Mouse (Mus musculus) 3T3-L1 (cell line): ENCODE measurements around the gene Tlr13.
"Not testable (repeated sequence)": the region's sequence is repeated elsewhere in the genome, so short reads cannot be mapped to it uniquely, and the experiment has no call there.

Experiments used
- DNase-seq: peaks from one replicate; pipeline ENCODE4 v3.0.0-alpha.2; 2015; ENCODE audit warnings: low read depth, low spot score

The Tlr13 gene

DNA sequence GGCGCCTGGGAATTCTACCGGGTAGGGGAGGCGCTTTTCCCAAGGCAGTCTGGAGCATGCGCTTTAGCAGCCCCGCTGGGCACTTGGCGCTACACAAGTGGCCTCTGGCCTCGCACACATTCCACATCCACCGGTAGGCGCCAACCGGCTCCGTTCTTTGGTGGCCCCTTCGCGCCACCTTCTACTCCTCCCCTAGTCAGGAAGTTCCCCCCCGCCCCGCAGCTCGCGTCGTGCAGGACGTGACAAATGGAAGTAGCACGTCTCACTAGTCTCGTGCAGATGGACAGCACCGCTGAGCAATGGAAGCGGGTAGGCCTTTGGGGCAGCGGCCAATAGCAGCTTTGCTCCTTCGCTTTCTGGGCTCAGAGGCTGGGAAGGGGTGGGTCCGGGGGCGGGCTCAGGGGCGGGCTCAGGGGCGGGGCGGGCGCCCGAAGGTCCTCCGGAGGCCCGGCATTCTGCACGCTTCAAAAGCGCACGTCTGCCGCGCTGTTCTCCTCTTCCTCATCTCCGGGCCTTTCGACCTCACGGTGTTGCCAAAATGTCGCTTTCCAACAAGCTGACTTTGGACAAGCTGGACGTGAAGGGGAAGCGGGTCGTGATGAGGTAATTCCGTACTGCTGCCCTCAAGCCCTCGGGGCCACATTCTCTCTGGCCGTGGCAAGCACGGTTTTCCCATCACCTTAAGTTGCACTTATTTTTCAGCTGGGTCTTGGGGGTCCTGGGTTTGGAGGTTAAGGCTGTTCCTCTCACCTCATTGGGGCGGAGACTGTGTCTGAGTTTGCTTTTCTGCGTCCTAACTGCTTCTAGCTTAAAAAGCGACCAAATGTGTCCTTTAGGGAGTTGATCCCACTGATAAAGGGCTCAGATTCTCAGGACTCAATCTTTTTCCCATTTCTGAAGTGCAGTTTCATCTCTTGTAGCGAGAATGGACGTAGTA lies 44.0 kb downstream of the Tlr13 start, which contains the start of gene Pgk1:
Gene Pgk1, plus strand, starts transcription at position 388 of the 937 bp plus-strand sequence.
- DNase-seq: peak; percentile 97

DNA sequence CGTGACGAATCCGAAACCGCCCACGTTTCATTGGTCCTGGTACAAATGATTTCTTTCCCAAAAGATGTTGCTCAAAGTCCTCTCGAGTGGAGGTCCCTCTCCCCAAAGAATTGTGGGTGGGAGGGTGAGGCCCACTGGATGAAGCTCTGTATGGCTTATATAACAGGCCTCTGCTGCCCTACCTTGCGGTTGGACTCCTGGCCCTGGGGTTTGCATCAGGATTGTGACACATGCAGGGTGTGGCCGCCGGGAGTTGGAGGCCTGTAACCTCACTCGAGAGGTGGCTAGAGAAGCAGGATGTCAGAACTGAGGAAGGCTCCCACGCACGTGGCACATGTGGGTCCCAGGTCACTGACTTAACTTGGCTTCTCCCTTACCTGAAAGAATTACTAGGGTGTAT lies 44.7 kb downstream of the Tlr13 start:
- peak; percentile 79 for DNase-seq

- DNase-seq: no peak
Measured at GRCm38 (mm10) chrX:106189356-106189755, 46.4 kb downstream of the Tlr13 start.

DNA sequence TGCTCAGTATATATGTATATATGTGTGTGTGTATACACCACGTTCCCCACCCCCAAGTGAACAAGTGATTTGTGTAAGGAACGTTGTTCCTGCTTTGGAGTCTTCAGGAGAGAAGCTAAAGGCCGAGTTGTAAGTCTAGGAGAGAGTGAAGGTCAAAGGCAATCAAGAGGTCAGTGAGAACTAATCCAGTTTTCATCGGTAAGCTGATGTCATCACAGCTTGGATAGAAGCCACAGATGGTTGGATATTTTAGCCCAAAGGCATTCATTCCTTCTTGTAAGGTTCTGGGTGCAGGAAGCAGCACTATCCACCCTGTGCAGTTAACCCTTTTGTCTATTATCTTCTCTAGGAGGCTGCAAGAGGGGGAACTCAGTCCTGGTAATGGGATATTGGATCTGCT lies 47.1 kb downstream of the Tlr13 start:
- DNase-seq: peak; percentile 63

DNA sequence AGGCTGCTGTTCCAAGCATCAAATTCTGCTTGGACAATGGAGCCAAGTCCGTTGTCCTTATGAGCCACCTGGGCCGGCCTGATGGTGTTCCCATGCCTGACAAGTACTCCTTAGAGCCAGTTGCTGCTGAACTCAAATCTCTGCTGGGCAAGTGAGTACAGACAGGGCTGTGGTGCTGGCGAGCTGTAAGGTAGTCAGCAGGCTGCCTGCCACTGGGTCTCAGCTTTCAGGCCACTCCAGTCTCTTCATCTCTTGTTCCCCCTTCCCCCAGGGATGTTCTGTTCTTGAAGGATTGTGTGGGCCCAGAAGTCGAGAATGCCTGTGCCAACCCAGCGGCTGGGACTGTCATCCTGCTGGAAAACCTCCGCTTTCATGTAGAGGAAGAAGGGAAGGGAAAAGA lies 51.4 kb downstream of the Tlr13 start:
- DNase-seq: not testable (repeated sequence)

- DNase-seq: peak; percentile 46
Measured at GRCm38 (mm10) chrX:106197308-106197707, 54.3 kb downstream of the Tlr13 start.

GRCm38 (mm10) chrX:106198904-106199303 lies 55.9 kb downstream of the Tlr13 start:
- peak; percentile 56 for DNase-seq

GRCm38 (mm10) chrX:106209100-106209499 lies 66.1 kb downstream of the Tlr13 start:
- no peak for DNase-seq
